Mouse (Mus musculus) T-cell, adult 2 months (primary cell): ENCODE data around the gene Epha6.

Experiments
- DNase-seq: peaks from one replicate; pipeline ENCODE4 v3.0.0; 2022; ENCODE audit warnings: low spot score

Gene Epha6

GRCm38 (mm10) chr16:60605061-60605831, at the start of gene Epha6:
Gene Epha6, minus strand, starts transcription at chr16:60605531.
- DNase-seq, result no peak

- no peak for DNase-seq
Observed at GRCm38 (mm10) chr16:60651716-60652115, 46.4 kb upstream of the Epha6 start.

GRCm38 (mm10) chr16:60628091-60628490, 22.8 kb upstream of the Epha6 start:
- no peak for DNase-seq

GRCm38 (mm10) chr16:60605832-60606583, 677 bp upstream of the Epha6 start:
- no peak for DNase-seq

- DNase-seq, result no peak
Observed at GRCm38 (mm10) chr16:60604613-60605012, 718 bp downstream of the Epha6 start.

GRCm38 (mm10) chr16:60585322-60585721, 20.0 kb downstream of the Epha6 start:
- no peak for DNase-seq

GRCm38 (mm10) chr16:60584695-60585094, 20.6 kb downstream of the Epha6 start:
- no peak for DNase-seq

GRCm38 (mm10) chr16:60570546-60570945, 34.8 kb downstream of the Epha6 start:
- no peak for DNase-seq

GRCm38 (mm10) chr16:60544385-60544784, 60.9 kb downstream of the Epha6 start:
- no peak for DNase-seq

- no peak for DNase-seq
Observed at GRCm38 (mm10) chr16:60538233-60538632, 67.1 kb downstream of the Epha6 start.

- DNase-seq, result no peak
Observed at GRCm38 (mm10) chr16:60509707-60510106, 95.6 kb downstream of the Epha6 start.

- no peak for DNase-seq
Observed at GRCm38 (mm10) chr16:60499567-60499966, 105.8 kb downstream of the Epha6 start.

GRCm38 (mm10) chr16:60475776-60476175, 129.6 kb downstream of the Epha6 start:
- DNase-seq, result no peak

- no peak for DNase-seq
Observed at GRCm38 (mm10) chr16:60468200-60468785, 137.0 kb downstream of the Epha6 start.

GRCm38 (mm10) chr16:60435283-60435682, 170.0 kb downstream of the Epha6 start:
- DNase-seq, result no peak

GRCm38 (mm10) chr16:60434241-60434640, 171.1 kb downstream of the Epha6 start:
- DNase-seq, result no peak

GRCm38 (mm10) chr16:60395306-60395705, 210.0 kb downstream of the Epha6 start:
- no peak for DNase-seq

- no peak for DNase-seq
Observed at GRCm38 (mm10) chr16:60392961-60393360, 212.4 kb downstream of the Epha6 start.

- no peak for DNase-seq
Observed at GRCm38 (mm10) chr16:60375147-60375546, 230.2 kb downstream of the Epha6 start.

- no peak for DNase-seq
Observed at GRCm38 (mm10) chr16:60283963-60284362, 321.4 kb downstream of the Epha6 start.

GRCm38 (mm10) chr16:60274109-60274508, 331.2 kb downstream of the Epha6 start:
- DNase-seq, result no peak

GRCm38 (mm10) chr16:60266367-60267351, 338.7 kb downstream of the Epha6 start:
- no peak for DNase-seq
